Mouse (Mus musculus): Measurements from ENCODE around the gene Ccnl2.
A peak's percentile ranks its signal among the peaks of the same experiment; 100 is the strongest.

Gene Ccnl2

DNA sequence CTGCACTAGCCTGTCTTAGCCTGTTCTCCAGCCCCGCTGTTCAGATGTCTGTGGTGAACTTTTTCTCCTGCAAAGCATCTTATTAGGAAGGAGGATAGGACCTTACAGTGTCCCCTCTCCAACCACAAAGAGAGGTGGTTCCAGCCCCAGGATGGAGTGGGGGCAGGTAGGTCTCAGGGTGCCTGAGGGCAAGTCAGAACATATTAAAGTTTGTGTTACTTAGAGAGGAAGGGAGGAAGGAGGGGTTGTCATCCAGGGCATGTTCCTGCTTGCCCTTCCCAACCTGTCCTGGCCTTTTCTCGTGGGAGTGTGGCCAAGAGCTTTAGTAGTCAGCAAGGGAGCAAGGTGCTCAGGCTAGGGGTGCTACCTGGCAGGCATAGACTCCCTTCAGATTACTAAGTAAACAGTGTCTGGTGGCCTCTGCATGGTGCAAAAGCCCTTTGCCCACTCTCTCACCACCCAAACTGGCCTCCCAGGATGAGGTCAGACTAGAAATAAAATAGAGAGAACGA is 21.6 kb upstream of the Ccnl2 start:
- no peak for DNase-seq (ENCODE audit: low spot score)

DNA sequence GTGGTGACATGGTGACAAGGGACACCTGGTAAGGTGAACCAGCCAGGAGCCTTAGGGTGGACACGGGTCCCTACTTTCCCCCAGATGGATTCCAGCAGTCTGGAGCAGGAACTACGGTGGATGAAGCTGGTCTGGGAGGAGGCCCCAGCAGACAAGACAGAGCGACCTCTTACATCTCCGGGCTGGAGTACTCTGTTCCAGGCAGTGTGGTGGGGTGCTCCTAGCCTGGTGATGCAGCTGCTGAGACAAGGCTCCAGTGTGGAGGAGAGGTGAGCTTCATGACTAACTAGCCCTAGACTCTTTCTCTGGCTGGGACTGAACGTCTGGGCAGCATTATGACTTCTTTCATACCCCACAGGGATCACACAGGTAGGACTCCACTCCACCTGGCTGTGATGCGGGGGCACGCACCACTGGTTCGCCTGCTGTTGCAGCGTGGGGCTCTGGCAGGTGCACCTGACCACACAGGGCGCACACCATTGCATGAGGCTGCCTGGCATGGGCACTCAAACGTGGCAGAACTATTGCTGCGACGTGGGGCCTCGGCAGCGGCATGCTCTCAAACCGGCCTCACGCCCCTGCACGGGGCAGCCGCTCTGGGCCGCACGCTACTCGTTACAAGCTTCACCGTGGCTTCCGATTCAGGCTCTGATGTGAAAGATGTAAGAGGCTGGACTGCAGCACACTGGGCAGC is 20.9 kb upstream of the Ccnl2 start:
- no peak for DNase-seq (ENCODE audit: low spot score)

DNA sequence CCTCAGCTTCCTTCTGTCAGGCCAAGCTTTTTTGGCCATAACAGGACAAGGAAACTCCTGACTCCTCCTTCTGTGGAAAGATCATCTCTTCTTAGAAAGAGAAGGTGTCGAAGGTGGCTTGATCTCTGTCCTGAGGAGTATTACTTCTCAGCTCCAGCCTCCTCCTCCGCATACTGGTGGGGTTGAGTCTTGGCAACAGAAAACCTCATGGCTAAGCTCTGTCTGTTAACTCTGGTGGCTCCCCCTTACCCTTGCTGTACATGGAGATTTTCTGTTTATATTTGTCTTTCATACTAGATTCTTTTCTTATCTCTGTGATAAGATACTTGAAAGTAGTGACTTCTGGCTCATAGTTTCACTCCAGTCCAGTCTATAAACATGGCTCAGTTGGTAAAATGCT is 18.6 kb upstream of the Ccnl2 start:
- no peak for DNase-seq (ENCODE audit: low spot score)

DNA sequence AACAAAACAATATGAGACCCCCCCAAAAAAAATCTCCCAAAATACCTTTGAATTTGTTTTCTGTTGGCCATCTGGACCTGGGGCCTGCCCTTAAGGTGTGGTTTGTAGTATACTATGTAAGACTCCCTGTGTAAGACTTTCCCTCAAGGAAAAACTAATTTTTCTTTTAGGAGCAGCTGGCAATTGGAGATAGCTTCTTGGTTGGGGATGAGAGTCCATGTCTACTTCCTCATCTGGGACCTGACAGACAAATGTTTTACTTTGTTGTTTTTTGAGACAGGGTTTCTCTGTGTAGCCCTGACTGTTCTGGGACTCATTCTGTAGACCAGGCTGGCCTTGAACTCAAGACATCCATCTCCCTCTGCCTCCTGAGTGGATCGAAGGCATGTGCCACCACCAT is 10.2 kb upstream of the Ccnl2 start:
- no peak for DNase-seq (ENCODE audit: low spot score)

DNA sequence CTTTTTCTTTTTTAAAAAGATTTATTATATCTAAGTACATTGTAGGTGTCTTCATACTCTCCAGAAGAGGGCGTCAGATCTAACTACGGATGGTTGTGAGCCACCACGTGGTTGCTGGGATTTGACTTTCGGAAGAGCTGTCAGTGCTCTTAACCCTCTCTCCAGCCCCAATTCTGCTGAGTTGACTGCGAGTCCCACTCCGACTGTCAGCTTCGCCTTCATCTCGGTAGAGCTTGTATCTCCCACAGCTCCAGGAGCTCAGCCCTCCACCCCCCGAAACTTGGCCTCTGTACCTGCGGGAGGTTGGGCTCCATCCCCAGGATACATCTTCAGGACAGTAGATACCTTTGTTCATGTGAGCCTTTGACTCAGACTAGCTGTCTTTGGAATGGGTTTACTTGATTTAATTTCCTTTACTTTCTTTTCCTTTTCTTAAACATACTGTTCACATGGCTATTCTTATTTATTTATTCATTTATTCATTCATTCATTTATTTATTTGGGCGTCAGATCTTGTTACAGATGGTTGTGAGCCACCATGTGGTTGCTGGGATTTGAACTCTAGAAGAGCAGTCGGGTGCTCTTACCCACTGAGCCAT is 9.4 kb upstream of the Ccnl2 start, which contains the start of gene Mrpl20:
TSS of gene Mrpl20 (plus strand) at position 138 of the 599 bp plus-strand sequence.
- no peak for DNase-seq (ENCODE audit: low spot score)

DNA sequence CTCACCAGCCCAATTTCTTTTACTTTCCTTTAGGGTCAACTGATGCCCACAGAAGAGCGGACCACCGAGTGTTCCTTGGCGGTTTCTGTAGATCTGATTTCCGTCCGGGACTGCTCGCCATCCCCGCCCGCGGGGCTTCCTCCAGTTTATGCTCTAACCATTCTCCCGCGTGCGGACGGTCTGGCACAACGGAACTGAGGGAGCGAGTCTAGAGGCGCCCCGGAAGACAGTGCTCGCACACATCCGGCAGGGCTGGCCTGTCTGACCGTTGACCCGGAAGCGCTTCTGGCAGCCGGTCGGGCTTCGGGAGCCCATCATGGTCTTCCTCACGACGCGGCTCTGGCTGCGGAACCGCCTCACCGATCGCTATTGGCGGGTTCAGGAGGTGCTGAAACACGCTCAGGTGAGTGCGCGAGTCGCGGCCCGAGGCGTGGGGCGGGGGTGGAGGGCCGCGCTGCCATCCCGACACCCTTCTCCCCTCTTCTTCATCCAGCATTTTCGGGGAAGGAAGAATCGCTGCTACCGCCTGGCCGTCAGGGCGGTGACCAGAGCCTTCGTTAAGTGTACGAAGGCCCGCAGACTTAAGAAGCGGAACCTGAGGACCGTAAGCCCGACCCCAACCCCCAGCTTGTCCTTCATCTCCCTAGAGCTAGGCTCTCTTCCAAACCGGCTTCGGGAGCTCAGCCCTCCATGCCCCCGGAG is 8.8 kb upstream of the Ccnl2 start:
- peak; percentile 85 for DNase-seq (ENCODE audit: low spot score)

DNA sequence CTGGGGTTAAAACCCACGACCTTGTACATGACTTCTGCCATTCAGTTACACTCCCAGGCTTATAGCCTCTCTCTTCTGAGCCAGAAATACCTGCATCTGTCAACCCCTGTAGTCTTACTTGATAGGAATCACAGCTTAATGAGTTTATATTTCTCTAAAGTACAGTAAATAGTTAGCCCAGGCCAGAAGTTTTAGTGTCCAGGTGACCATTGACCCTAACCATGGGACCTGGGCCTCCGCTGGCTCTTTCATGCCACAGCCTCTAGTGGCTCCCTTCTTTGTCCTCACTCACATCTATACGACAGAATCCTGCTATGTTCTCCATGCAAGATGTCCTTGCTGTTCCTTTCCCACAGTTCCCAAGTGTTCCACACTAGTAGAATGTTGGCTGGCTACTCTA is 4.4 kb upstream of the Ccnl2 start:
- no peak for DNase-seq (ENCODE audit: low spot score)

DNA sequence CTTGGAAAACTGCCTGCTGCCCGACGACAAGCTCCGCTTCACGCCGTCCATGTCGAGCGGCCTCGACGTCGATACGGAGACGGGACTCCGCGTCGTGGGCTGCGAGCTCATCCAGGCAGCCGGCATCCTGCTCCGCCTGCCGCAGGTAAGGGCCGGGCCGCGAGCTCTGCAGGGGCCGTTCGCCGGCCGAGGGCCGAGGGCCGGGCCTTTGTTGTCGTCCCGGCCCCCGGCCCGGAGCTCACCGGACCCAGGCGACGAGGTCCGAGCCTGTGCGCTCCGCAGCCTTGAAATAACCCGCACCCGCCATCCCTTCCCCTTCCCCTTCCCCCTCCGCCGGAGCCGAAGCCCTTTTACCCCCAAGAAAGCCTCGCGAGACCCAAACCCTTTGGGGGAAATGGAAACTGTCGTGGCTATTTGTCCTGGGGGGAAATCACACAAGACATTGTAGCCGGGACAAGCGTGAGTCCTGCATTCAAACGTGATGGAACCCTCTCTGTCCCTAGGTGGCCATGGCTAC is 434 bp downstream of the Ccnl2 start:
- no peak for DNase-seq (ENCODE audit: low spot score)

DNA sequence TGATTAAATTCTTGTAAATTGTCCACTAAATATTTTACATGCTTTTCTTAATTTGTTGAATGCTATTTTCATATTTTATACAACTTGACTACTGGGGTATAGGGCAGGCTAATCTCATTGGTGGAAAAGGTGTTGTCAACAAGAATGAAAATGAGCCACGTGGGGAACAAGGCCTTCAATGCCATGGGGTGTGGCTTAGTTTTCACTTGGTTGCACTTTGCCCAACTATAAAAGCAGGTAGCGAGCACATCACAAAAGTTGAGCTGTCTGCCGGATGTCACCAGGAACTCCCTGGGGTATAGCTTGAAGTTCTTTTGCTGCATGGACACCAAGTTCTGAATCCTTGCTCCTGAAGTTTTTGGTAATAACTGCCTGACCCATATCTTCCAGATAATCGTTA is 5.2 kb downstream of the Ccnl2 start:
- DNase-seq (ENCODE audit: low spot score), result no peak

DNA sequence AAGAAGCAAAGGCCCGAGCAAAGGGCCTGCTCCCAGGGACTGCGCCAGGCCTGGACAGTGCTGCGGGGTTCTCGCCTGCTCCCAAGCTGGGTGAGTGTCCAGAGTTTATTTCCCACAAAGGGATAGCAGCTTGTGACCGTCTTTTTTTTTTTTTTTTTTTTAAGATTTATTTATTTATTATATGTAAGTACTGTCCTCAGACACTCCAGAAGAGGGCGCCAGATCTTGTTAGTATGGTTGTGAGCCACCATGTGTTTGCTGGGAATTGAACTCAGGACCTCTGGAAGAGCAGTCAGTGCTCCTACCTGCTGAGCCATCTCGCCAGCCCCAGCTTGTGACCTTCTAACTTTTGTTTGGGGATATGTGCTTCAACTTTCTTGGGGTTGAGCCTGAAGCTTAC is 8.7 kb downstream of the Ccnl2 start:
- DNase-seq (ENCODE audit: low spot score), result no peak

DNA sequence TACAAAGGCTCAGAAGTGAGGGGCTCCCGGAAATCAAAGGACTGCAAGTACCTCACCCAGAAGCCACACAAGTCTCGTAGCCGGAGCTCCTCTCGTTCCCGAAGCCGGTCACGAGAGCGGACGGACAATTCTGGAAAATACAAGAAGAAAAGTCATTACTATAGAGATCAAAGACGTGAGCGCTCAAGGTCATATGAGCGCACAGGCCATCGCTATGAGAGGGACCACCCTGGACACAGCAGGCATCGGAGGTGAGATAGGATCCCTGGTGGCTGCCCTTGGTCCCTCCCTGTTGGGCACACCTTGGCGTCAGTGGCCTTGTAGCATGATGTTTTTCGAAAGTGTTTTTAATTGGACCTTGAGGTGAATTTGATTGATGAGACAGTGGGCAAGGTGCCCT is 11.2 kb downstream of the Ccnl2 start:
- DNase-seq (ENCODE audit: low spot score), result no peak

DNA sequence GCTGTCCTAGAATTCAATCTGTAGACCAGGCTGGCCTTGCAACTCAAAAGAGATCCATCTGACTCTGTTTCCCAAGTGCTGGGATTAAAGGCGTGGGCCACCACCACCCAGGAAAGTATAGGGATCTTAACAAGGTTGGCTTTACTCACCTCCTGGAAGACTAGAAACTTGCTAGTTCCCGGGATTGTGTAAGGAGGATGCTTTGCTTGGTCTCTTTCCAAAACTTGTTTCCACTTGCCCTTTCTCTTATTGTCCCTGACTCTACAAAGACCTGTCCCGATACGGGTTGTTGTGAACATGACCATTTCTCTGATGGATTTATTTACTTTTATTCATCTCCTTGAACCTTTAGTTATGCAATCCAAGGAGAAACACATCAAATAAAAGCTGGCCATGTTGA is 17.6 kb downstream of the Ccnl2 start:
- DNase-seq (ENCODE audit: low spot score), result no peak

DNA sequence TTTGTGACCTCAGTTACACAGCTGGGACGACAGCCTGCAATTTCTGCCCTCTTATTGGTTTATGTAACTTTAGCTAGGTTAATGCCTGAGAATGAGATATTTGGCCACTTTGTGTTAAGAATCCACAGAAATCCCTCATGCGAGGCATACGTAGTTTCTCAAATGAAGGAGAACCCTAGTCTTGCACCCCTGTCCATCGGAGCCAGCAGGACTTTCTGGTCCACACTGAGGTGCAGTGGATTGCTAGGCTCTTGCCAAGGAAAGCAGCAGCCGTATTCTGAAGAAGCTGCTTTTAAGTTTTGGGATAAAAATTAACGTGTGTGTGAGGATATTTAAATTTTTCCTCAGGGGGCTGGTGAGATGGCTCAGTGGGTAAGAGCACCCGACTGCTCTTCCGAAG is 18.3 kb downstream of the Ccnl2 start:
- DNase-seq (ENCODE audit: low spot score), result no peak

DNA sequence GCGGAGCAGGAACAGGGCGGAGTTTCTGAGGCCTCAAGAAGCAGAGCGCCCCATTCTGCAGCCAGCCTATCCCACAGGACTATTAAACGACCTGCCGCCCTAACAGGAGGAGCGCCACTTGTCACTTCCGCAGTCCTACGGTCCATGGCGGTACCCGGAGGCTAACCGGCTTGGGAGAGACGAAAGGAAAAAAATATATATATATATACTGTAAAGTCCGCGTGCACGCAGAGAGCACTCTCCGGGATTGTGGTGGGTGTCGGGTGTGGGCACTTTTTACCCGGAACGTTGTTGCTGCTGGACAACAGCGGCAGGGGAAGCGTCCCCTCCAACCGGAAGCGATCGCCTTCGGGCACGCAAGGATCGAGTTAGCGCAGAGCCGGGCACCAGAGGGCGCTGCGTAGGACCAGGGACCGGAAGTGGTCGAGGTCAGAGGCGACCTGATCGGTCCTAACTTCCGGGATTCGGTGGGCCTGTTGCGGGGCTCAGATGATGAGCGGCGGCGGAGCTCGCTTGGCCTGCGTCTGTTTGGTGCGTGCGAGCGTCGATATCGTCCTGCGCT is 19.0 kb downstream of the Ccnl2 start, which contains the start of gene Aurkaip1:
TSS of gene Aurkaip1 (plus strand) at position 68 of the 562 bp plus-strand sequence.
- peak; percentile 82 for DNase-seq (ENCODE audit: low spot score)

DNA sequence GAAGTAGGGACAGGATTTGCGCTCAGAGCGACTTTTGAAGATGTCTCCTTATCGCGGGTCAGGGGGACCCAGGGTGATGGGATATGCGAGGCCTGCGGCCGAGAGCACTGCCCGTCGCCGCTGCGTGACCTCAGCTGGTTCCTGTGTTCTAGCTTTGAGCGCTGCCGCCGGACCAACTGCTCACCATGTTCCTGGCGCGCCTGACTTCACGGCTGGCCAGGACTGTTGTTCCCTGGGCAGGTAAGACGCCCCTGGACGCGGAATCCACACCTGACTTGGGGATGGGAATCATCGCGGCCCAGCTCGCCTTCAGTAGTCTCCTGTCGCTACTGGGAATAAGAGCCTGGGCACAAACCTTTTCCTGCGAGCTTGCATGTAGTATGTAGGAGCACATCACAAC is 19.5 kb downstream of the Ccnl2 start:
- no peak for DNase-seq (ENCODE audit: low spot score)

DNA sequence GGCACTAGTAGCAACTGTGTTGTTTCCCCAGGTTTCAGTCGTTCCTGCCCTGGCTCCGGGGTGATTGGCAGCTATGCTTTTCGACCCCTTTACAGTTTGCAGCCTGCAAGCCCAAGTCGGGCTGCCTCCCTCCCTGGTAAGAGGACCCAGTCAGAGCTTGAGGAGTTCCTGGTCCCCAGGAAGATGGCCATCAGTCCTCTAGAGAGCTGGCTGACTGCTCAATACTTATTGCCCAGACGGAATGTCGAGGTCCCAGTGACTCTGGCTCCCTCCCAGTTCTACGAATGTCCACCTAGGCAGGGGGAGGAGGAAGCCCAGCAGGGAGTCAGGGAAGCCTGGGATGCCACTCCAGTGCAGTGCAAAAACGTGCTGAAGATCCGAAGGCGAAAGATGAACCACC is 20.0 kb downstream of the Ccnl2 start:
- no peak for DNase-seq (ENCODE audit: low spot score)

DNA sequence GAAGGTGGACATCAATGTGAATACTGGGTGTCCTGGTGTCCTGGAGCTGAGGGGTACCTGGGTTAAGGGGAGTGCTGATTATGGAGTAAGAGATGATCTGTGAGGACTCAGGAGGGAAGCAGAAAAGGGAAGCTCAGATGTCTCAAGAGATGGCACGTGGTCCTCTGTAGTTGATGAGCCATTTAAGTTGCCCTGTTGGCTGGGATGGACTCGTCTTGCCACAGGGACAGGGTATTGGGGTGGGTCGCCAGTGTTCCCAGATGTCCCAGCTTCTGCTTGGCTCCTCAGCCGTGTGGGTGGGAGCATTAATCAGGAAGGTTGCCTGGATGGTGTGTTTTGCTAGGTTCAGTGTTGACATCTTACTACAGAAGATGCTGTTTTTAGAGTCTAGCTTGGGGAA is 20.9 kb downstream of the Ccnl2 start:
- no peak for DNase-seq (ENCODE audit: low spot score)

DNA sequence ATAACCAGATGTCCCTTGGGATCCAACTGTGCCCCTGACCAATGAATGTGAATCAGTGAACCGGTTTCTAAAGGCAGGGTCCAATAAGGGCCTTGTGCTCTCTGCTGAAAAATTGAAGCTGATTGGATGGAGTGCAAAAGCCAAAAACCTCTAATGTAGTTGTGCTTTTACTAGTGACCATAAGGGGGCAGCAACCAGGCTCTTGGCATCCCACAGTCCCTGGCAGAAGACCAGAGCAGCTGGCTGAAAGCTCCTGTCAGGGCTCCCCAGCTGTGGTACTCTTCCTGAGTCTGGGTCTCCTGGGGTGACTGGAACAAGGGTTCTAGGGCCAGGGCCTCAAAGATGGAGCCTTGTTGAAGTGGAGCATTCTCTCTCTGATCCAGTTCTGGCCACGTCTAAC is 21.5 kb downstream of the Ccnl2 start:
- DNase-seq (ENCODE audit: low spot score), result peak; percentile 57

DNA sequence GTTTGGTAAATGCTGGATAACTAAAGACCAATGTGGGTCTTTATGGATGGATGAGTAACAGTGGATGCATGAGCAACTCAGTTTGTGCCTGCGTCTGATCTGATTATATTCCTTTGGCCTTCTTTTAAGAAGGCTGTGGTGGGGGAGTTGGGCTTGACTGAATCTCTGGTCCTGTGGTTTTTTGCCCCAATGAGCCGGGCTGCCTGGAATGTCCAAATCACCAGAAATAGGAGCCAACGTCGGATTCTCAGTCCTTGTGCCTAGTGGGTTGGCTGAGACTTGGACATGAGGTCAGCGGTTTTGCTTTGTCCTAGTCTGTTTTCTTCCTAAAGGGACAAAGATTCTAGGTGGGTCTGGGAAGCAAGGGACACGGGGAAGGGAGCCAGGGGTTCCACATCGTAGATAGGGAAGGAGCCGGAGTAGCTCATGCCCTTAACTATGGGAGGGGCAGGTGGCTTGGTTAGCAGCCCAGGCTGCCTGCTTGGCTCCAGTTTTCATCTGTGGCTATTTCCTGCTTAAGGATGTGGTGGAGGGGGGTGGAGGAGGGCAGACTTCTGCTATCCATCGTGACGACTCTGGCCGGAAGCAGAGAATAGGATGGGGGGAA is 25.2 kb downstream of the Ccnl2 start:
- no peak for DNase-seq (ENCODE audit: low spot score)

DNA sequence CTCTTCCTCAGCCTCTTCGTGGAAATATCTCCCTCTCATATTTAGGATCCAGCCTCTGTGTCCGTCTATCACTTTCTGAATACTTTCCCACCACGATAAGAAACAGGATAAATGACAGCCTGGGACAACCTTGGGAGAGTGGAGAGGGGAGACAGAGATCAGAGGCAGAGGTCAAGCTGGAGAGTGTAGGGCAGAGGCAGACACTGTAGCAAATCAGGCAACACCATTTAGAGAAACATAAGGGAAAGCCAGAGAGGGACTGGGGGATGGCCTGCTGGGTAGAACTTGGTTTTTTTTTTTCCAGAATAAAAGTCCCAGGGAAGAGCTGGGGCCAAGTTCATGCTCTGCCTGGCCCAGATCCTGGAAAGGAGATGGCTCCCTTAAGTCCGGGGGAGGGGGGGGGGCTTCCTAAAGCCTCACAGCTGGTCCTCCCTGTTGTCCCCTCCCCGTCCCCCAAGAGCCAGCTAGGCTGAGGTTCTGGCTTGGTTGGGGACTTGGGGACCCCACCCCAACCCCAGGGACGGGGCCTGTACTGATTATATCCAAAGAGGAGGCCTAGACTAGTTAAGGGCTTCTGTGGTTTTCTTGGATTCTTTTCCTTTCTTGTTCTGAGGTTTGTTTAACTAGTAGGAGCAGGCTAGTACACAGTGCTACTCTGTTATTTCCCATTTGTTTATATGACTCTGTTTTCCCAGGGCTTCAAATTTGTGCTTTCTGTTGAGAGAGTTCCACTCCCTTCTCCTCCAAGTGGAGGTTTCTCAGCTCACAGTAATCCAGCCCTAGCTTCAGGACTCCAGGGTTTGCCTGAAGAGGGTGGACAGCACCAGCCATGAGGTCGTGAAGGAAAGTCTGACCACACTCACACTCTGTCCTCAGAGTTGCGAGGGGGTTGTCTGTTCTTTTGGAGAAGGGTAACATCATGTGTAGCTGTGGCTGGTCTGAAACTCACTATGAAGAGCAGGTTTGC is 26.2 kb downstream of the Ccnl2 start:
- DNase-seq (ENCODE audit: low spot score), result no peak

DNA sequence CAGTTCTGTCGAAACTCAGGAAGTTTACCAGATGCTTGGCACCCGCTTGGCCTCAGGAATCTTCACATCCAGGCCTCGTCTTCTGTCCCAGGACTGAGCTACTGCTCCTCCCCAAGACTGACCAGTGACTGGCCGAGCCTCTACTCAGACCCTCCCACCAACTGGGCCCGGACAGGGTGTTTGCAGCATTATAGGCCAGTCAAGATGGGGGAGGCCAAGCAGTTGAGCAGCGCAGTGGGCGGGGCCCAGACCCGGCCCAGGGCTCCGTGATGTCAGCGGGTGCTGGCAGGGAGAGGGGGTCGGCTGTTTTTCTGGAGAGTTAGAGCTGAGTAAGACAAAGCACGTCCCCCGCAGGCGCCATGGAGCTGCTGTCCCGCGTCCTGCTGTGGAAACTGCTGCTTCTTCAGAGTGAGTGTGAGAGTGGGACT is 27.2 kb downstream of the Ccnl2 start, which contains the start of gene Mxra8:
TSS of gene Mxra8 (plus strand) at position 198 of the 428 bp plus-strand sequence.
- DNase-seq (ENCODE audit: low spot score), result no peak
